Mouse (Mus musculus) retina, postnatal 7 days (tissue): ENCODE measurements around the gene Olfr1193.
"Not testable (repeated sequence)": the region's sequence is repeated elsewhere in the genome, so short reads cannot be mapped to it uniquely, and the experiment has no call there.

Experiments
- DNase-seq: peaks from one replicate; pipeline ENCODE4 v3.0.0-alpha.2; 2012; ENCODE audit warnings: low read depth, low spot score

Gene Olfr1193

GRCm38 (mm10) chr2:88675328-88675727 is at the start of gene Olfr1193:
Gene Olfr1193 (plus strand): TSS chr2:88675628.
- DNase-seq = not testable (repeated sequence)

DNA sequence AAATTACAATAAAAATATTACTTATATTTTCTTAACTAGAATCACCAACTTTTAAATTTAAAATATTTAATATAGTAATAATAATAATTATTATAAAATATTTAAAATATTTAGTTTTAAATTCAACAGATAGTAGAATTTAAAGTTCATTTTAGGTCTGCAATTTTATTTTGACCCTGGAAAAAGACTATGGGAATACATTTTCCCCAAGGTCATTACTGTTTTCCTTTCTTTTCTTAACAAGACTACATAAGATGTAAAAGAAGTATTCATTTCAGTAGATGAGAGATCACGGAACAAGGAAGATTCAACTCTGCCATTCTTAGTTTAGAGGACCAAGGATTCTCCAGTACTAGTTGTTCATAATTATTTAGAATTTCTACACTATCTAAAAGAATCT is 35.2 kb upstream of the Olfr1193 start, which contains the start of gene Olfr1191-ps1:
Olfr1191-ps1 (plus strand) TSS at position 301 of the 400 bp plus-strand sequence.
- not testable (repeated sequence) for DNase-seq

DNA sequence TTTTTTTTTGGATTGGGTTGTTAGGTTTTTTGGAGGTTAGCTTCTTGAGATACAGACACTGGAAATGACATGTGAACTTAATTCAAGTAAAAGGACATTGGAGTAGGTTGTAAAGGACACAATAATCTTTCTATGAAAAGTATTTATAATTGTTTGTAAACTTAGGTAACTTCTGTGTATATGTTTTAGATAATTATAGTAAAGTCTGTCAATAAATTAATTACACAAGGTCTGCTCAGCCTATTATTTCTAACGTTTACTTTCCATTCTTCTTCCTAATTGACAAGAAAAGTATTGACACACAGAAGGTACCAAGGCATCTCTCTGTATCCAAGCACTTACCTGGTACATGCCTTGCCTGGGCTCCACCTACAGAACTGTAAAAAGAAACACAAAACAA is 27.2 kb upstream of the Olfr1193 start, which contains the start of gene Olfr1192-ps1:
Olfr1192-ps1 (plus strand) TSS at position 301 of the 400 bp plus-strand sequence.
- DNase-seq = no peak

DNA sequence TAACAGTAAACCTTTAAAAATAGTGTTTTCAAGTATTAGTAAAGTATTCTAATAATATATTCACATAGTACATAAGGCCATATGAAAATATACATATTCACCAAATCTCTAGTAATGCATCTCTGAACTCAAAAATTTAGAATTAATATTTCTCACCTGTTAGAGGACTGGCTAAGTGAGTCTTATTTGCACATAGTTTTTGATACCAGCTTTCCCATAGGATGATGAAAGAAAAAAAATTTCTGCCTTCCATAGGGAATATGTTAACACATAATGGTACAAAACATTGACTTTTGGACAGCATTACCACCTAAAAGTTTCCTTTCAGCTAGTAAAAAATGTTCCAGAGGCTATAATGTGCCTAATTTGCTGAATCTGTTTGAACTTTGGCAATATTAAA is 13.7 kb downstream of the Olfr1193 start, which contains the start of gene Olfr1195:
Olfr1195 (minus strand) TSS at position 101 of the 400 bp plus-strand sequence.
- no peak for DNase-seq

DNA sequence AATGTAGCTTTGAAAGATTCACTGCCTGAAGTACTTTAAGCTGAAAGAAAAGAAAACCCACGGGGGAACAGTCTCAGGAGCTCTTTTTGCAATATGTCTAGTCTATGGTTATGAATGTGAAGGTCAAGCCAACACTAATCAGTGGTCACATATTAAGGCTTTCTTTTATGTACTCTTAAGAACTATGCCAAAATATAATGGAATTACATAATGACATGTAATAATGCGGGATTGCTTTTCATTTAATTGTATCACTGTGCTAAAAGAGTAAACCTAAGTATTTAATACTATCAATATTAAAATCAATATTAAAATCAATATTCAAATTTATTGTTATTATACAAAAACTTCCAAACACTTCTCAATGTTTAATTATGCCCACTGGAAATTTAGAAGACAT is 29.1 kb downstream of the Olfr1193 start, which contains the start of gene Olfr1196:
Olfr1196 (minus strand) TSS at position 101 of the 400 bp plus-strand sequence.
- DNase-seq = no peak
